Mouse (Mus musculus): ENCODE results near the gene Bmpr1b.

The Bmpr1b gene

GRCm38 (mm10) chr3:142040345-142040744 is 128.9 kb downstream of the Bmpr1b start:
- no peak for DNase-seq (ENCODE audit: low spot score in 2 of 2)

GRCm38 (mm10) chr3:142034160-142034559 is 135.1 kb downstream of the Bmpr1b start:
- no peak for DNase-seq (ENCODE audit: low spot score in 2 of 2)

DNA sequence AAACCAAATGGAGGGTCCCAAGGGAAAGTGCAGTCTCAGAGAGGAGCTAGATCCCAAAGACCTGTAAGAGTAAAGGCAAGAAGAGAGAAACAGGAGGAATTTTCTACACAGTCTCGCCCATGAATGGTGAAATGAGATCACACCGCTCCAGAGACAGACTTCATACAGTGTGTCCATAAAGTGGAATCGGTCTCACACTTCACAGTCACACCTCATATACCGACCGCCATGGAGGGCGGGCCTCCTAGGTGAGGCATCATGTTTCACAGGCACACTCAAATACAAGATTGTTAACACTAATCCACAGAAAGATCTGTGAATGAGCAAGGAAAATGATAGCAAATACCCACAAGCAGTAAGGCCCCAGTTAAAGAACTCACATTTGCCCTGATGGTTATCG is 149.5 kb downstream of the Bmpr1b start:
- no peak for DNase-seq (ENCODE audit: low spot score in 2 of 2)

- DNase-seq (ENCODE audit: low spot score in 2 of 2) = no peak
Measured at GRCm38 (mm10) chr3:141984548-141984947, 184.7 kb downstream of the Bmpr1b start.

DNA sequence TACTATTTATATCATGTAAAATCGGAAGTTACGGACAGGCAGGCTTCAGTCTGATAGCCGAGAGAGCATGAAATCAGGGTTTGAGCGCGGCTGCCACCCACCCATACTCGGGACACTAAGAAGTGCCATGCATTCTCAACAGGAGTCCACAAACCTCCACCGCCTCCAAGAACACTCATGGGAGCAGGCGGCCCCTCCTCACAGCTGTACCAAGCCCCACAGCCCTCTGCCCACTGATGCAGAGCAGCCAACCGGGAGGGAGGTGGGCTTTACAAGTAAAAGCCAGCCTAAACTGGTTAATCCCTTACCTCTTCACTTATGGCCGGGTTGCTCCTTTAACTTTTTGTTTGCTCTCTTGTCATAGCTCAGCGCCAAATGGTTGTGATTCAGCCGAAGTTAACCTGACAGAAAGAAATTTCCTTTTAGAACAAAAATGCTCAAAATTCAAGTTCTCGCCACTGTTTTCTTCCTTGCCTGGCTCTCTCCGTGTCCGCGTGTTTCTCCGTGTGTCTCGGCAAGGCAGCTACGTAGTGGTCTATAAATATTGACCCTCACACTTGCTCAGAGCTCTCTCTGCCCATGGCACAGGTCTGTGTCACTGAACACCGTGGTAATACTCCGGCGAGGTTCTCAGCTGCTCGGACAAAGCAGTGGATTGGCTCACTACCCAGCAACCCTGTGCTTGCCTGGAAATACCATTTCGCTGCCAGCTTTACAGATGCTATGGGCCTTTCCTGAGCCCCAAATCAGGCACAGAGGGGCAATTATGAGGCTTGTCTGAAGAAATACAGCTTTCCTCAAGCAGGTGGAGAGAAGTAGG is 187.4 kb downstream of the Bmpr1b start:
- no peak for DNase-seq (ENCODE audit: low spot score in 2 of 2)

DNA sequence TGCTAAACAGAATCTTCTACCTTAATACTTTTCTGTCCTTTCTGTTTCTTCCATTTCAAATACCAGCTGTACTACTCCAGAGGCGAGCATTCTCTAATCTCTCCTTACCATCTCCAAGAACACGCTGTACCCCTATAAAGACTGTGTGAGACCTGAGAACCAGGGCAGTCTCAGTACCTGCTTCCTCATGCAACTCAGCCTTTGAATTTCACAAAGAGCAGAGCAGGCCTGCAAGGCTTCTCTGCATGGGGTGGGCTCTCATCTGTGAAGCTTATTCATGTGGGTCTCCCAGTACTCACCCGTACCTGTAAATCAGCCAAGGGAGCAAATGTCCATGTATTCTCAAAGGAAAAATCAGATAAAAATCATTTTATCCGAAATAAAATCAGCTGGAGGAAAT is 203.0 kb downstream of the Bmpr1b start:
- DNase-seq (ENCODE audit: low spot score in 2 of 2) = no peak

GRCm38 (mm10) chr3:141952931-141953330 is 216.3 kb downstream of the Bmpr1b start:
- DNase-seq (ENCODE audit: low spot score in 2 of 2) = no peak

GRCm38 (mm10) chr3:141950642-141951041 is 218.6 kb downstream of the Bmpr1b start:
- no peak for DNase-seq (ENCODE audit: low spot score in 2 of 2)

GRCm38 (mm10) chr3:141948506-141948905 is 220.7 kb downstream of the Bmpr1b start:
- DNase-seq (ENCODE audit: low spot score in 2 of 2) = no peak

- DNase-seq (ENCODE audit: low spot score in 2 of 2) = no peak
Measured at GRCm38 (mm10) chr3:141948096-141948495, 221.1 kb downstream of the Bmpr1b start.

GRCm38 (mm10) chr3:141946846-141947245 is 222.4 kb downstream of the Bmpr1b start:
- DNase-seq (ENCODE audit: low spot score in 2 of 2) = no peak

DNA sequence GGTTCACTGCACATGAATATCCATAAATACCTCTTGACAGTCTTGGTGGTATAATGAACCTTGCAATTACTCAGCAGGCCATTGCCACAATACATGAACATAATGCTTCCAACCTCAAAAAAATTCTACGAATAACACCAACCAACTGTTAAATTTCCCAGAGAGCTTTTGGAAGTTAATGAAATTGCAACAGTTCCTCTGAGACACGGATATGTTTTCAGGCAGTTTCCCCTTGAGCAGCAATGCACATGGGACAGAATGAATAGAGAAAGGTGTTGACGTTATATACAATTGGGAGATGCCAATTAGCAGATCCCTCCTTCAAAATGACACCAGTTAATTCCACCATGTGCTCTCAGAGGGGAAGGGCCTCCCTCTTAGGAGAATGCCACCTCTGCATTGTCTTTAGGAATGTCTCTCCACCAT is 225.9 kb downstream of the Bmpr1b start:
- DNase-seq (ENCODE audit: low spot score in 2 of 2) = no peak

GRCm38 (mm10) chr3:141940207-141940606 is 229.0 kb downstream of the Bmpr1b start:
- no peak for DNase-seq (ENCODE audit: low spot score in 2 of 2)

DNA sequence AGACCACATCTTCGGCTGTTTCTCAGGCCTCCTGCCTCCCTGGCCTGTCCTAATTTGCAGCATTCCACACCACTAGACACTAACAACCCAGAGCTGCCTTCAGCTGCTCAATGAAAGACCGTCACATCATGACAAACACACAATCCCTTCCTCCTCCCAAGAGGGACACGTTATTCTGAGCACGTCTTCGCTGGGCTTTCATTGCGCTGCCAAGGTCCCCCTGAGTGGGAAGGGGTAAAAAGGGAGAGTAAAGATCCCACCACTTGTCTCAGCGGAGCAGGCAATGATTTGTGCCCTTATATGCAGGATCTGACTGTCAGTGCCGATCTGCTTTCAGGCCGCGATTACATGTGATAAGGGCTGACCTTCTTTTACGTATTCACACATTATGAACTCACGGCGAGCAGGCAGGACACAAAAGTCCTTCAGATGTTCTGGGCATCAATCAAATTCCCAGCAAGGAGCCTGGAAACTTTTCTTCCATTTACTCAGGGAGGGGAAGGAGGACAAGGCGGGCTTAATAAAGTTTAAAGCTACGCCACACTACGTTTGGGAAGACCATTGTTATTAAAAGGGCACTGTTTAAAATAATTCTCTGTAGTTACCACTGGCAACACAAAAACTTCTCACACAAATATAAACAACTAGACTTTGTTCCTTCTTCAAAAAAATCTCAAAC is 232.5 kb downstream of the Bmpr1b start:
- DNase-seq (ENCODE audit: low spot score in 2 of 2) = no peak

GRCm38 (mm10) chr3:141932956-141933355 is 236.3 kb downstream of the Bmpr1b start:
- DNase-seq (ENCODE audit: low spot score in 2 of 2) = no peak

DNA sequence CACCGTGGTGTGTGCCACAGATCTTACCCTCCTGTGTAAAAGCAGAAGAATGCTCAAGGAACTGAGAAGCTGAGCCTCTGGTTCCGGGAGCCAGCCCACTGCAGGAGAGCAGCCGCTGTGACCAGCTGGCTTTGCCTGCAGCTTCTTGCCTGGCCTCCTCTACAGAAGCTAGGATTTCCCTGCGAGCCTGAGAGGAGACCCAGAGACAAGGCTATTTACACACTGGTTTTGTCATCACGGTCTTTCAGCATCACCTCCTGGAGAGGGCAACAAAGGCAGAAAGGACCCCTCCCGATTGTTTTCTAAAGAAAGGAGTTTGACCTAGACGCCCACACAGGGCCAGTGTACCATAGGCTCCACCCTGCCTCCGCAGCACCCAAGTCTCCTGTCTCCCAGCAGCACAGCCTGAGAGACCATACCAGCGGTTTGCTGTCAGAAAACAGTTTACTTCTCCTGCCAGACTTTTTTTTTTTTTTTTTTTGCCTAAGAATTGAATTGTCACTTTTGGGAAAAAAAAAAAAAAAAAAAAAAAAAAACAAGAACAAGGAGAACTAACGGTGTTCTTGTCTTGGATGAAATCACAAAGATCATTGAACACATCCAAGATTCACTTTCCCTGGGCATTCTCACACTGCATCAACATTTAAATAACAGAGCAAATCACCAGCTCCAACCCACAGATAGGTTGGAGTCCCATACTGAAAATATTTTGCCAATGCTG is 237.7 kb downstream of the Bmpr1b start:
- DNase-seq (ENCODE audit: low spot score in 2 of 2) = no peak

GRCm38 (mm10) chr3:141923442-141923841 is 245.8 kb downstream of the Bmpr1b start:
- no peak for DNase-seq (ENCODE audit: low spot score in 2 of 2)

- no peak for DNase-seq (ENCODE audit: low spot score in 2 of 2)
Measured at GRCm38 (mm10) chr3:141921161-141921560, 248.1 kb downstream of the Bmpr1b start.

DNA sequence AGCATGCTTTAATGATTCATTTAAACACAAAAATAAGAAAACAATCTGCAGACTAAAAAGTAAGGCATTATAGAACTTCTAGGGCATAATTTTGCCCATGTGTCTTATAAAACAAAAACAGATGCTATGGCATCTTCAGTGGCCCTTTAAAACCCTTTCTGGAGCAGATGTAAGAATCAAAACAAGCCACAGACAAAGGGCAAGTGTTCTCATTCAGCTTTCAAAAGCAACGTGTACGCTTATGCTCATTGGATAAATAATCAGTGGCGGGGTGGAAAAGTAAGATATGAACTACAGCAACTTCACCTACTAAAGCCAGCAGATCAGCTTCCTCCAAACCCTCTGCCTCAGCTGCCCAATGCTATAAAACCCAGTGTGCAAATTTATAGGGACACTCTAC is 249.6 kb downstream of the Bmpr1b start:
- DNase-seq (ENCODE audit: low spot score in 2 of 2) = no peak

- no peak for DNase-seq (ENCODE audit: low spot score in 2 of 2)
Measured at GRCm38 (mm10) chr3:141917166-141917565, 252.1 kb downstream of the Bmpr1b start.

- DNase-seq (ENCODE audit: low spot score in 2 of 2) = no peak
Measured at GRCm38 (mm10) chr3:141915995-141916394, 253.2 kb downstream of the Bmpr1b start.

GRCm38 (mm10) chr3:141914588-141914987 is 254.6 kb downstream of the Bmpr1b start:
- DNase-seq (ENCODE audit: low spot score in 2 of 2) = no peak

DNA sequence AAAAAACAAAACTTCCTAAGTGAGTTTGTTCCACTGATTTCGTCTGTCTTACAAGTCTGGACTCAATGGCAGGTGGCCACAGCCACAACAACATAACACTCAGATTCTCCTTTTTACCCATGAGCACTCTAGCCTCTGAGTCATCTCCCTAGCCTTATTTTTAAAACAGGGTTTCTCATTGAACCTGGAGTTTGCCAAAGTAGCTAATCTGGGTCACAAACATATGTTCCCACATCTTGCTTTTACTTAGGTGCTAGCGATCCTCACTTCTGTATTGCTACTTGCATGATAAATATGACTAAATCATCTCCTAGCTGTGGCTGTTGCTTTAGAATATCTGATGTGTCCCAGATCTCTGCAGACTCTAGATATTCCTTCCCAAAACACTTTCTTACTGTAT is 260.1 kb downstream of the Bmpr1b start:
- DNase-seq (ENCODE audit: low spot score in 2 of 2) = no peak
